Mouse (Mus musculus) heart, postnatal 10 days (tissue): ENCODE measurements around the gene Idnk. TPM values are rescaled to one million over a fixed set of nuclear protein-coding genes. Genes with fewer than 3 reads are reported as not detected.

ENCODE experiments used
- DNase-seq, 2 experiments: peaks; one replicate each; pipeline ENCODE4 v3.0.0; 2021
- intact Hi-C: fragments of 180-260 bp; cut with DNase I; formaldehyde crosslinking; loops from one replicate; pipeline ENCODE4 v1.15.1; 2025
- total RNA-seq, 2 experiments: library from RNA; stranded (reverse); gene quantifications; 2 replicates each; pipeline ENCODE4 v1.2.3; 2021

Gene Idnk
- total RNA-seq, 2 experiments from 2014 or later = 21.3 to 22.0 TPM

GRCm38 (mm10) chr13:58187751-58188150, 30.3 kb downstream of the Idnk start:
- intact Hi-C loops = loop anchor here (1.0 to 10.0 kb wide), 4 partner anchors 27 to 207 kb away; partner anchors contain the start of gene Ubqln1
- no peak for DNase-seq

- DNase-seq = peak; percentile 86 to 92
- intact Hi-C loops = loop anchor here (1.0 to 10.0 kb wide), 4 partner anchors 26 to 206 kb away; partner anchors contain the start of gene Ubqln1
Observed at GRCm38 (mm10) chr13:58188412-58188811, 31.0 kb downstream of the Idnk start.

- intact Hi-C loops = loop anchor here (2.0 to 10.0 kb wide), 3 partner anchors 25 to 205 kb away; partner anchors contain the start of gene Ubqln1
- DNase-seq = no peak
Observed at GRCm38 (mm10) chr13:58189473-58189872, 32.0 kb downstream of the Idnk start.

- intact Hi-C loops = no loop called here
- no peak for DNase-seq
Observed at GRCm38 (mm10) chr13:58191516-58191915, 34.1 kb downstream of the Idnk start.

GRCm38 (mm10) chr13:58192146-58192545, 34.7 kb downstream of the Idnk start:
- intact Hi-C loops = no loop called here
- DNase-seq = no peak

GRCm38 (mm10) chr13:58193221-58193620, 35.8 kb downstream of the Idnk start:
- no peak for DNase-seq
- intact Hi-C loops = no loop called here

GRCm38 (mm10) chr13:58194908-58195307, 37.5 kb downstream of the Idnk start:
- DNase-seq = no peak
- intact Hi-C loops = no loop called here

GRCm38 (mm10) chr13:58197211-58197610, 39.8 kb downstream of the Idnk start:
- intact Hi-C loops = no loop called here
- no peak for DNase-seq

GRCm38 (mm10) chr13:58197981-58198640, 40.7 kb downstream of the Idnk start:
- DNase-seq = no peak
- intact Hi-C loops = no loop called here

GRCm38 (mm10) chr13:58201343-58201742, 43.9 kb downstream of the Idnk start:
- no peak for DNase-seq
- intact Hi-C loops = no loop called here

- no peak for DNase-seq
- intact Hi-C loops = no loop called here
Observed at GRCm38 (mm10) chr13:58201908-58202307, 44.5 kb downstream of the Idnk start.

GRCm38 (mm10) chr13:58202903-58203302, 45.5 kb downstream of the Idnk start:
- intact Hi-C loops = no loop called here

GRCm38 (mm10) chr13:58204202-58204601, 46.8 kb downstream of the Idnk start:
- intact Hi-C loops = no loop called here
- DNase-seq = no peak

More at GRCm38 (mm10) chr13:58202903-58203302, 45.5 kb downstream of the Idnk start:
- DNase-seq = no peak

GRCm38 (mm10) chr13:58204986-58205385, 47.5 kb downstream of the Idnk start:
- intact Hi-C loops = no loop called here
- DNase-seq = no peak

- intact Hi-C loops = no loop called here
- no peak for DNase-seq
Observed at GRCm38 (mm10) chr13:58206084-58206483, 48.6 kb downstream of the Idnk start.

GRCm38 (mm10) chr13:58210441-58210840, 53.0 kb downstream of the Idnk start:
- intact Hi-C loops = no loop called here

GRCm38 (mm10) chr13:58212530-58212929, 55.1 kb downstream of the Idnk start:
- intact Hi-C loops = no loop called here
- DNase-seq = no peak

More at GRCm38 (mm10) chr13:58210441-58210840, 53.0 kb downstream of the Idnk start:
- no peak for DNase-seq

- DNase-seq = no peak
- intact Hi-C loops = loop anchor here (2.0 kb wide), 1 partner anchor 25 kb away; no protein-coding TSS in a partner anchor
Observed at GRCm38 (mm10) chr13:58213801-58214200, 56.4 kb downstream of the Idnk start.
